Mouse (Mus musculus) adrenal gland, postnatal 14 days (tissue): ENCODE measurements at regions not wholly inside any gene's neighbourhood (a gene's known extent, or its start where the extent isn't known, plus 50 kb on each side); places are given as distances from the start of the nearest gene placed in this dataset.
A peak's percentile ranks its signal among the peaks of the same experiment; 100 is the strongest.

Experiments used
- DNase-seq: peaks from one replicate; pipeline ENCODE4 v3.0.0; 2021; ENCODE audit warnings: mixed read lengths

- no peak for DNase-seq
Measured at GRCm38 (mm10) chr8:44765677-44766076, 169.6 kb upstream of the Fat1 start.

- peak; percentile 11 for DNase-seq
Measured at GRCm38 (mm10) chr8:44766111-44766873, 169.0 kb upstream of the Fat1 start.

- DNase-seq = no peak
Measured at GRCm38 (mm10) chr8:44767271-44767670, 168.0 kb upstream of the Fat1 start.

- no peak for DNase-seq
Measured at GRCm38 (mm10) chr8:44779212-44779611, 156.0 kb upstream of the Fat1 start.

- DNase-seq = no peak
Measured at GRCm38 (mm10) chr8:44782421-44782820, 152.8 kb upstream of the Fat1 start.

GRCm38 (mm10) chr8:44785161-44785560, 150.1 kb upstream of the Fat1 start:
- DNase-seq = no peak

GRCm38 (mm10) chr8:44786740-44787139, 148.5 kb upstream of the Fat1 start:
- DNase-seq = no peak

GRCm38 (mm10) chr8:44788290-44788689, 147.0 kb upstream of the Fat1 start:
- no peak for DNase-seq

GRCm38 (mm10) chr8:44799513-44799912, 135.7 kb upstream of the Fat1 start:
- no peak for DNase-seq

GRCm38 (mm10) chr8:44800827-44801273, 134.4 kb upstream of the Fat1 start:
- peak; percentile 43 for DNase-seq

GRCm38 (mm10) chr8:44801604-44802206, 133.5 kb upstream of the Fat1 start:
- DNase-seq = no peak

- DNase-seq = peak; percentile 15
Measured at GRCm38 (mm10) chr8:44802331-44802730, 132.9 kb upstream of the Fat1 start.

GRCm38 (mm10) chr8:44804414-44805178, 130.7 kb upstream of the Fat1 start:
- no peak for DNase-seq

- DNase-seq = peak; percentile 11
Measured at GRCm38 (mm10) chr8:44805179-44805815, 129.9 kb upstream of the Fat1 start.

- DNase-seq = no peak
Measured at GRCm38 (mm10) chr8:44812360-44812759, 122.9 kb upstream of the Fat1 start.

GRCm38 (mm10) chr8:44817532-44818157, 117.6 kb upstream of the Fat1 start:
- DNase-seq = no peak

- no peak for DNase-seq
Measured at GRCm38 (mm10) chr8:44819270-44819669, 116.0 kb upstream of the Fat1 start.

- no peak for DNase-seq
Measured at GRCm38 (mm10) chr8:44819691-44820090, 115.6 kb upstream of the Fat1 start.

GRCm38 (mm10) chr8:44825183-44825757, 110.0 kb upstream of the Fat1 start:
- DNase-seq = no peak

GRCm38 (mm10) chr8:44826936-44827335, 108.3 kb upstream of the Fat1 start:
- peak; percentile 67 for DNase-seq

- DNase-seq = no peak
Measured at GRCm38 (mm10) chr8:44828026-44828425, 107.2 kb upstream of the Fat1 start.

- DNase-seq = no peak
Measured at GRCm38 (mm10) chr8:44838431-44838830, 96.8 kb upstream of the Fat1 start.
